Mouse (Mus musculus): Measurements from ENCODE around the gene Mex3a. TPM values are rescaled to one million over a fixed set of nuclear protein-coding genes. Genes with fewer than 3 reads are reported as not detected.

The Mex3a gene
- polyA plus RNA-seq, 1 experiment from 2014 or later = 41.0 TPM

GRCm38 (mm10) chr3:88539397-88539796, 7.2 kb downstream of the Mex3a start:
- peak; percentile 68 for DNase-seq (ENCODE audit: low spot score)
- peaks cover 35% of the 10 kb centered on the region for H3K4me1 ChIP-seq (ENCODE audit: control insufficient read depth, insufficient read depth, low read length)

GRCm38 (mm10) chr3:88540085-88540484, 7.9 kb downstream of the Mex3a start:
- DNase-seq (ENCODE audit: low spot score) (peak; percentile 22), ATAC-seq (replicated peaks; ENCODE audit: insufficient number of reproducible peaks, low FRiP score, low TSS enrichment, low read depth) (no peak)
- no peak overlapping the region for H3K4me2 ChIP-seq (ENCODE audit: low read depth, low read length)

More at GRCm38 (mm10) chr3:88539397-88539796, 7.2 kb downstream of the Mex3a start:
- no peaks in the 10 kb centered on the region for H3K27me3 ChIP-seq (ENCODE audit: control insufficient read depth, insufficient read depth, low read length)
- no peaks in the 10 kb centered on the region for H3K9me3 ChIP-seq (replicated peaks; ENCODE audit: control insufficient read depth, low read length)
- no peak overlapping the region for H3K9ac ChIP-seq (replicated peaks; ENCODE audit: low read length)
- H3K36me3 ChIP-seq (replicated peaks; ENCODE audit: control insufficient read depth, insufficient read depth, low read depth, low read length) = peaks cover 24% of the 10 kb centered on the region
- no peak overlapping the region for H3K27ac ChIP-seq (replicated peaks; ENCODE audit: low read depth, low read length)
- no peak overlapping the region for H3K4me3 ChIP-seq (ENCODE audit: low read depth, low read length)
- WGBS = 4% methylated on average over 3 of the region's 3 CpGs
- peak overlapping the region; percentile 23; the same call in 1 of the 2 replicates for H3K4me2 ChIP-seq (ENCODE audit: low read depth, low read length)
- no peak for ATAC-seq (replicated peaks; ENCODE audit: insufficient number of reproducible peaks, low FRiP score, low TSS enrichment, low read depth)

GRCm38 (mm10) chr3:88541622-88542401, 9.6 kb downstream of the Mex3a start:
- no peak for DNase-seq (ENCODE audit: low spot score)
- Histone ChIP-seq H3K36me3 (replicated peaks; ENCODE audit: control insufficient read depth, insufficient read depth, low read depth, low read length) (peaks cover 19% of the 10 kb centered on the region), H3K4me3 (ENCODE audit: low read depth, low read length) (no peak overlapping the region), H3K27ac (replicated peaks; ENCODE audit: low read depth, low read length) (no peak overlapping the region), H3K4me1 (ENCODE audit: control insufficient read depth, insufficient read depth, low read length) (peaks cover 15% of the 10 kb centered on the region), H3K9ac (replicated peaks; ENCODE audit: low read length) (no peak overlapping the region), H3K4me2 (ENCODE audit: low read depth, low read length) (no peak overlapping the region), H3K9me3 (replicated peaks; ENCODE audit: control insufficient read depth, low read length) (no peaks in the 10 kb centered on the region), H3K27me3 (ENCODE audit: control insufficient read depth, insufficient read depth, low read length) (no peaks in the 10 kb centered on the region)
- ATAC-seq (replicated peaks; ENCODE audit: insufficient number of reproducible peaks, low FRiP score, low TSS enrichment, low read depth) = no peak
- WGBS = 83% methylated on average over 7 of the region's 7 CpGs

More at GRCm38 (mm10) chr3:88540085-88540484, 7.9 kb downstream of the Mex3a start:
- 49% methylated on average over 5 of the region's 5 CpGs for WGBS
- Histone ChIP-seq H3K27ac (replicated peaks; ENCODE audit: low read depth, low read length) (no peak overlapping the region; the same call in 1 of the 2 replicates), H3K4me3 (ENCODE audit: low read depth, low read length) (no peak overlapping the region), H3K9me3 (replicated peaks; ENCODE audit: control insufficient read depth, low read length) (no peaks in the 10 kb centered on the region), H3K27me3 (ENCODE audit: control insufficient read depth, insufficient read depth, low read length) (no peaks in the 10 kb centered on the region), H3K36me3 (replicated peaks; ENCODE audit: control insufficient read depth, insufficient read depth, low read depth, low read length) (peaks cover 24% of the 10 kb centered on the region), H3K9ac (replicated peaks; ENCODE audit: low read length) (no peak overlapping the region), H3K4me1 (ENCODE audit: control insufficient read depth, insufficient read depth, low read length) (peaks cover 30% of the 10 kb centered on the region)

- H3K27ac ChIP-seq (replicated peaks; ENCODE audit: low read depth, low read length) = no peak overlapping the region
- no peak for ATAC-seq (replicated peaks; ENCODE audit: insufficient number of reproducible peaks, low FRiP score, low TSS enrichment, low read depth)
- H3K27me3 ChIP-seq (ENCODE audit: control insufficient read depth, insufficient read depth, low read length) = no peaks in the 10 kb centered on the region
- H3K9ac ChIP-seq (replicated peaks; ENCODE audit: low read length) = no peak overlapping the region
- H3K4me3 ChIP-seq (ENCODE audit: low read depth, low read length) = no peak overlapping the region
- H3K4me1 ChIP-seq (ENCODE audit: control insufficient read depth, insufficient read depth, low read length) = peaks cover 10% of the 10 kb centered on the region
- no peaks in the 10 kb centered on the region for H3K9me3 ChIP-seq (replicated peaks; ENCODE audit: control insufficient read depth, low read length)
- no peak overlapping the region for H3K4me2 ChIP-seq (ENCODE audit: low read depth, low read length)
- DNase-seq (ENCODE audit: low spot score) = no peak
- 56% methylated on average over 4 of the region's 4 CpGs for WGBS
- peaks cover 14% of the 10 kb centered on the region for H3K36me3 ChIP-seq (replicated peaks; ENCODE audit: control insufficient read depth, insufficient read depth, low read depth, low read length)
These were observed 10.3 kb downstream of the Mex3a start for GRCm38 (mm10) chr3:88542486-88542885.

GRCm38 (mm10) chr3:88543174-88543573, 11.0 kb downstream of the Mex3a start:
- DNase-seq (ENCODE audit: low spot score) (no peak), ATAC-seq (replicated peaks; ENCODE audit: insufficient number of reproducible peaks, low FRiP score, low TSS enrichment, low read depth) (no peak)
- no peak overlapping the region for H3K27ac ChIP-seq (replicated peaks; ENCODE audit: low read depth, low read length)
- peaks cover 7% of the 10 kb centered on the region for H3K4me1 ChIP-seq (ENCODE audit: control insufficient read depth, insufficient read depth, low read length)
- H3K36me3 ChIP-seq (replicated peaks; ENCODE audit: control insufficient read depth, insufficient read depth, low read depth, low read length) = peaks cover 13% of the 10 kb centered on the region
- H3K4me2 ChIP-seq (ENCODE audit: low read depth, low read length) = no peak overlapping the region
- no peak overlapping the region for H3K9ac ChIP-seq (replicated peaks; ENCODE audit: low read length)
- no peaks in the 10 kb centered on the region for H3K9me3 ChIP-seq (replicated peaks; ENCODE audit: control insufficient read depth, low read length)
- no peaks in the 10 kb centered on the region for H3K27me3 ChIP-seq (ENCODE audit: control insufficient read depth, insufficient read depth, low read length)
- 81% methylated on average over 8 of the region's 8 CpGs for WGBS
- H3K4me3 ChIP-seq (ENCODE audit: low read depth, low read length) = no peak overlapping the region

GRCm38 (mm10) chr3:88543651-88544410, 11.6 kb downstream of the Mex3a start:
- Histone ChIP-seq H3K4me3 (ENCODE audit: low read depth, low read length) (no peak overlapping the region), H3K27ac (replicated peaks; ENCODE audit: low read depth, low read length) (no peak overlapping the region), H3K36me3 (replicated peaks; ENCODE audit: control insufficient read depth, insufficient read depth, low read depth, low read length) (peaks cover 6% of the 10 kb centered on the region), H3K4me1 (ENCODE audit: control insufficient read depth, insufficient read depth, low read length) (peaks cover under 1% of the 10 kb centered on the region), H3K9me3 (replicated peaks; ENCODE audit: control insufficient read depth, low read length) (no peaks in the 10 kb centered on the region), H3K27me3 (ENCODE audit: control insufficient read depth, insufficient read depth, low read length) (no peaks in the 10 kb centered on the region), H3K4me2 (ENCODE audit: low read depth, low read length) (no peak overlapping the region), H3K9ac (replicated peaks; ENCODE audit: low read length) (no peak overlapping the region)
- 71% methylated on average over 5 of the region's 5 CpGs for WGBS
- ATAC-seq (replicated peaks; ENCODE audit: insufficient number of reproducible peaks, low FRiP score, low TSS enrichment, low read depth) (no peak), DNase-seq (ENCODE audit: low spot score) (no peak)

GRCm38 (mm10) chr3:88544514-88544913, 12.3 kb downstream of the Mex3a start:
- DNase-seq (ENCODE audit: low spot score) (peak; percentile 53), ATAC-seq (replicated peaks; ENCODE audit: insufficient number of reproducible peaks, low FRiP score, low TSS enrichment, low read depth) (no peak)
- H3K4me3 ChIP-seq (ENCODE audit: low read depth, low read length) = no peak overlapping the region
- no peaks in the 10 kb centered on the region for H3K4me1 ChIP-seq (ENCODE audit: control insufficient read depth, insufficient read depth, low read length)
- no peak overlapping the region for H3K27ac ChIP-seq (replicated peaks; ENCODE audit: low read depth, low read length)
- peaks cover 6% of the 10 kb centered on the region for H3K36me3 ChIP-seq (replicated peaks; ENCODE audit: control insufficient read depth, insufficient read depth, low read depth, low read length)
- H3K9ac ChIP-seq (replicated peaks; ENCODE audit: low read length) = no peak overlapping the region
- H3K4me2 ChIP-seq (ENCODE audit: low read depth, low read length) = no peak overlapping the region
- 34% methylated on average over 5 of the region's 5 CpGs for WGBS
- H3K27me3 ChIP-seq (ENCODE audit: control insufficient read depth, insufficient read depth, low read length) = no peaks in the 10 kb centered on the region
- H3K9me3 ChIP-seq (replicated peaks; ENCODE audit: control insufficient read depth, low read length) = no peaks in the 10 kb centered on the region

Measured in embryonic facial prominence, embryonic 11.5 days (tissue).